Mouse (Mus musculus): ENCODE results near the gene Rpl39. TPM values are rescaled to one million over a fixed set of nuclear protein-coding genes. Genes with fewer than 3 reads are reported as not detected.

Rpl39 gene
- 246 and 267 TPM in 2 replicates for total RNA-seq (2023)

DNA sequence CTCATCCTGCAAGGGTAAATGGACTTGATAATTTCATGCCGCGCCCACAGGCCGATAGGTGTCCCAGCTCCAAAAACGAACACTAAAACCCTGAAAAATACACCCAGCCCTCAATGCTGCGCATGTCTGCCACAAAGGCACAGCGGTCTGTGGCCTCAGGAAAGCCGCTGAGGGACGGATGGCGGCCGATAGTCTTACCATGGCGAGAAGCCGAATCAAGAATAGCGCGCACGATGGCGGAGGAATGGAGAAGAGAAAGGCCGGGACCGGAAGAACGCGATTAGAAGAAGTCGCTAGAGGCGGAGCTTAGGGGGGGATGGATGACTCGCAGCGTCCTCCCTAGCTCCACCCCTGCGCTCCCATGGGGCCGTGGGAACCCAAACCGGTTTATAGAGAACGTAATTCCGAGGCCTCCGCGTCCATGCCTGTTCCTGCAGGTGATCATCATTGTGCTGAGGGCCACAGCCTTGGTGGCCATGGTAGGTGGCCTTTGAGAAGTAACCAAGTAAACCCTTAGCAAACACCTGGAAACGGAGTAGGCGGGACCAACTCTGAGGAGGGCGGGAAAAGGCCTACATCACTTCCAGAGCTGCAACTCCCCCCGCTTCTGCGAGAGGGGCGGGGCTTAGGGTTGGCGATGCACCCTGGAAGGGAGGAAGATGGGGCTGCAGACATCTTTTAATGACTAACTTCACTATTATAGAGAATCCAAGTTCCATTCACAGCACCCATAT lies at the start of gene Rpl39:
Gene Rpl39, minus strand, starts transcription at position 476 of the 734 bp plus-strand sequence.

DNA sequence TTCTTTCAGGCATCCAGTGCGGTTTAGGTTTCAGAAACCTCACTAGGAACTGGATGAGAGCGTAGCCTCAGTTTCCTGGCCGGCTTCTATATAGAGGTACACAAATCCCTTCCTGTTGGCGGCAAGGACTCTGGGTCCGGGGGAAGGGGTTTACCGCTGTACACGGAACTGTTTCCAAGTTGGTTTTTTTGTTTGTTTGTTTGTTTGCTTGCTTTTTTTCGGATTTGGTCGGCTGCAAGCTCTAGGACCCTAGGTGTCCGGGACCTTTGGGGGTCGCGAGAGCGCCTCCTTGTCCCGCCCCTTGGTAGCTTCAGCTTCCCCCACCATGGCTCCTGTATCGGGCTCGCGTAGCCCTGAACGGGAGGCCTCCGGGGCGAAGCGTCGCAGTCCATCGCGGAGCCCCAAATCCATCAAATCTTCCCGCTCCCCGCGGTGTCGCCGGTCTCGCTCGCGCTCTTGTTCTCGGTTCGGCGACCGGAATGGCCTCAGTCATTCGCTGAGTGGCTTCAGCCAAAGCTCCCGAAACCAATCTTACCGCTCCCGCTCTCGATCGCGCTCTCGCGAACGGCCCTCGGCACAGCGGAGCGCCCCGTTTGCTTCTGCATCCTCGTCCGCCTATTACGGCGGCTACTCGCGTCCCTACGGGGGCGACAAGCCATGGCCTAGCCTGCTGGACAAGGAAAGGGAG lies 41.6 kb upstream of the Rpl39 start, which contains the start of gene Nkap:
Gene Nkap, plus strand, starts transcription at position 125 of the 688 bp plus-strand sequence.

DNA sequence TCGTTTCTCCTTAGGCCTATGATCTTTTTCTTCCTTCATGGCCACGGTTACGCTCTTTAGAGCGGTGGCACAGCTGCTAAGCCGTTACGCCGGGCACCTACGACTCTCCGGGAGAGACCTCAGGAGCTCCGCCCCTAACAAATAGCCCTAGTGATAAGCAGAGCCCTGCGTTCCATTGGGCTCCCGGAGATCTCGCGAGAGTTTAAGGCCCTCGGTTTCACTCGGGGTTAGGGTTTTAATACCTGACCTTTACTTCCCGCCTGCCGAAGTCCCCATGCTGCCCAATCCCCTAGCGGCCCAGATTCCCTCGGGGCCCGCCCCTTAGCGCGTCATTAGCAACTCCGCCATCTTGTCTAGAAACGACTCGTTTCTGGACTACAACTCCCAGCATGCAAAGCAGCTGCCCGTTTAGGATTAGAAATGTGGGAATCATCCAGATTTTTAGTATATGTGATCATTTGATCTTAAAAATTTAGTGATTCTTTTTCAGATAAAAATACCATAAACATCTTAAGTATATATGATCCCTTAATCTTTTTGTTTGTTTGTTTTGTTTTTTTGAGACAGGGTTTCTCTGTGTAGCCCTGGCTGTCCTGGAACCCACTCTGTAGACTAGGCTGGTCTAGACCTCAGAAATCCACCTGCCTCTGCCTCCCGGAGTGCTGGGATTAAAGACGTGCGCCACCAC lies 25.1 kb upstream of the Rpl39 start, which contains the start of gene Upf3b:
Gene Upf3b, minus strand, starts transcription at position 130 of the 688 bp plus-strand sequence.

DNA sequence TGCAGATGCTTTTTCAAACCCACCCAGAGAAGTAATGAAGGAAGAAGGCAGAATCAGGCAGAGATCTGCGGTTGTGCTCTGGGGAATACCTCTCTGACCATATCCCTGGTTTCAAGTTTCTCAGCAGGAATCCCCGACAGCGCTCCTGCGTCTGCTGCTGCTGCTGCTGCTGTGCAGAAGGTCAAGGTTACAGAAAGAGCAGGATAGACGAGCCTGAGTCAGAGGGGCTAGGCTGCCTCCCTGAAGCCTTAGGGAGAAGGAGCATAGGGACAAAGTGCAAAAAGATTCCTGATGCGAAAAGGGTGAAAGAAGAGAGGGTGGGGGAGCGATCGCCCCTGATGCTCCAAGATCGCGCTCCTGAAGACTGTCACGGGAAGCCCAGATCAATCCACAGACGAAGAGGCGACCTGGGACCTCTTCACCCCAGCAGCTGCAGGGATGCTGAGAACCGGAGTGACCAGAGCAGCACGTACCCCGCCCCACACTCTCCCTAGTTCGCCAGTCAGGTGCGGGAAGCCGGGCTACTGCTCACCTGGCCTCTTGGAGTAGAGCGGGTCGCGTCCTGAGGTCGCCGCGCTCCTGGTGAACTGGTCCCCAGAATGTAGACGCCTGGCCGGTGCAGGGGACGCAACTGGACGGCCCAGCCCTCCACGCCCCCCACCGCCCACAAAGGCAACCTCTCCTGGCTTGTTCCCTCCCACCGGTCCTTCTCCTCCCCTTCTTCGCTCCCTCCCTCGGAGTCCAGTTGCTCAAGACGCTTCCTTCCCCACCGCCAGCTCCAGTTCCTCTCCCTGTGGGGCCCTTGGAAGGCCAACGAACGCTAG lies 36.9 kb downstream of the Rpl39 start, which contains the start of gene Sowahd:
Gene Sowahd, plus strand, starts transcription at position 780 of the 824 bp plus-strand sequence.

Other genes starting within 250 kb of the Rpl39 start
- gene Ube2a, start 211.5 kb downstream of the Rpl39 start, total RNA-seq (2023), result 71.2 and 75.9 TPM in 2 replicates
- gene C330007P06Rik, start 211.3 kb downstream of the Rpl39 start, total RNA-seq (2023), result 36.0 and 53.1 TPM in 2 replicates
- 1.6 and 1.9 TPM in 2 replicates for gene Nkrf, start 182.5 kb downstream of the Rpl39 start, total RNA-seq (2023)
- 21.9 and 28.2 TPM in 2 replicates for gene Sept6, start 93.6 kb downstream of the Rpl39 start, total RNA-seq (2023)
- not detected in 2 replicates for gene Sowahd, start 36.6 kb downstream of the Rpl39 start, total RNA-seq (2023)
- gene Upf3b, start 24.9 kb upstream of the Rpl39 start, total RNA-seq (2023), result 11.3 and 14.3 TPM in 2 replicates
- gene Nkap, start 41.4 kb upstream of the Rpl39 start, total RNA-seq (2023), result 11.5 and 15.5 TPM in 2 replicates
- not detected in 2 replicates for gene Akap14, start 83.4 kb upstream of the Rpl39 start, total RNA-seq (2023)
- 90.8 and 107 TPM in 2 replicates for gene Ndufa1, start 105.8 kb upstream of the Rpl39 start, total RNA-seq (2023)
- gene Rnf113a1, start 105.8 kb upstream of the Rpl39 start, total RNA-seq (2023), result 3.0 and 3.3 TPM in 2 replicates
- not detected in 2 replicates for gene Gm9, start 125.6 kb upstream of the Rpl39 start, total RNA-seq (2023)
- not detected in 2 replicates for gene Rhox1, start 136.9 kb upstream of the Rpl39 start, total RNA-seq (2023)
- gene Rhox2a, start 159.6 kb upstream of the Rpl39 start, total RNA-seq (2023), result not detected in 2 replicates
- gene Rhox3a, start 164.5 kb upstream of the Rpl39 start, total RNA-seq (2023), result not detected in 2 replicates
- gene Rhox4a, start 179.9 kb upstream of the Rpl39 start, total RNA-seq (2023), result not detected in 2 replicates

Measured in neutrophil, adult 65 days (primary cell).